Mouse (Mus musculus) CH12.LX (cell line): ENCODE data around the gene Xpc. TPM values are rescaled to one million over a fixed set of nuclear protein-coding genes. Genes with fewer than 3 reads are reported as not detected.

Experiments used
- DNase-seq: peaks from one replicate; pipeline ENCODE4 v3.0.0-alpha.2; 2013; ENCODE audit errors: extremely low read depth
- H3K27ac ChIP-seq: 2 replicates; pipeline ENCODE4 v1.5.1; 2012; ENCODE audit warnings: low read depth, mild to moderate bottlenecking, control low read depth, moderate library complexity; ENCODE audit not compliant: insufficient read depth
- H3K27me3 ChIP-seq: replicated peaks from 2 replicates; pipeline ENCODE3; 2012; ENCODE audit warnings: inconsistent platforms
- H3K36me3 ChIP-seq, 2 experiments: replicated peaks in 1 of 2; 2 replicates each; pipeline versions ENCODE3 to v1.6.1; 2012; ENCODE audit warnings: inconsistent platforms in 1 of 2, low read length in 1 of 2, mild to moderate bottlenecking in 1 of 2, mixed read lengths in 1 of 2, moderate library complexity in 1 of 2; ENCODE audit not compliant: control insufficient read depth in 1 of 2, insufficient read depth in 1 of 2
- H3K4me1 ChIP-seq, 2 experiments: 2 replicates each; pipeline ENCODE4 v1.6.1; 2012; ENCODE audit warnings: inconsistent platforms in 1 of 2, moderate library complexity in 1 of 2; ENCODE audit not compliant: insufficient read depth in 2 of 2, control insufficient read depth in 1 of 2
- H3K4me2 ChIP-seq: 2 replicates; pipeline ENCODE4 v1.6.1; 2012; ENCODE audit warnings: low read depth, mild to moderate bottlenecking, control low read depth; ENCODE audit not compliant: poor library complexity, insufficient read depth, severe bottlenecking
- H3K4me3 ChIP-seq, 3 experiments: fragments of 150-350 bp in 1 of 3; sonication (generic) in 1 of 3; replicated peaks in 1 of 3; 2 replicates each; pipeline versions ENCODE3 to v1.5.1; 2011 to 2012; ENCODE audit warnings: low read depth in 2 of 3, low read length in 2 of 3, mild to moderate bottlenecking in 2 of 3, moderate library complexity in 2 of 3, control low read depth in 1 of 3, improper control_type of control experiment in 1 of 3, inconsistent platforms in 1 of 3, mixed read lengths in 1 of 3; ENCODE audit not compliant: poor library complexity in 1 of 3
- H3K79me2 ChIP-seq: replicated peaks from 2 replicates; pipeline ENCODE4 v1.6.1; 2012; ENCODE audit warnings: mild to moderate bottlenecking, moderate library complexity; ENCODE audit not compliant: control insufficient read depth, poor library complexity, insufficient read depth, severe bottlenecking; ENCODE audit errors: extremely low read depth
- H3K9ac ChIP-seq: 2 replicates; pipeline ENCODE4 v1.6.1; 2012; ENCODE audit warnings: low read depth, mild to moderate bottlenecking, control low read depth, moderate library complexity; ENCODE audit not compliant: insufficient read depth
- H3K9me3 ChIP-seq: replicated peaks from 2 replicates; pipeline ENCODE3; 2012; ENCODE audit warnings: low read length, inconsistent platforms, mixed read lengths
- BHLHE40 ChIP-seq: IDR thresholded peaks from 2 replicates; pipeline ENCODE4 v1.6.1; 2011; ENCODE audit warnings: mild to moderate bottlenecking, low read depth, low read length, improper control_type of control experiment
- CHD1 ChIP-seq: IDR thresholded peaks from 2 replicates; pipeline ENCODE4 v1.6.1; 2012; ENCODE audit warnings: low read depth, low read length, improper control_type of control experiment, inconsistent platforms
- E2F4 ChIP-seq: IDR thresholded peaks from 2 replicates; pipeline ENCODE4 v1.6.1; 2011; ENCODE audit warnings: low read depth, low read length, improper control_type of control experiment; ENCODE audit not compliant: insufficient replicate concordance
- ETS1 ChIP-seq: conservative IDR thresholded peaks from 2 replicates; pipeline ENCODE4 v1.6.1; 2012; ENCODE audit warnings: low read depth, mild to moderate bottlenecking, inconsistent platforms, low read length, improper control_type of control experiment, moderate library complexity
- GABPA ChIP-seq: IDR thresholded peaks from 2 replicates; pipeline ENCODE4 v1.6.1; 2012; ENCODE audit warnings: low read depth, low read length, improper control_type of control experiment, inconsistent platforms; ENCODE audit not compliant: insufficient replicate concordance
- HCFC1 ChIP-seq: IDR thresholded peaks from 2 replicates; pipeline ENCODE4 v1.6.1; 2012; ENCODE audit warnings: low read depth, mild to moderate bottlenecking, inconsistent platforms, low read length, improper control_type of control experiment
- JUND ChIP-seq: conservative IDR thresholded peaks from 2 replicates; pipeline ENCODE4 v1.6.1; 2011; ENCODE audit warnings: low read depth, low read length, improper control_type of control experiment
- MEF2A ChIP-seq: IDR thresholded peaks from 2 replicates; pipeline ENCODE4 v1.6.1; 2014; ENCODE audit warnings: low read depth, mild to moderate bottlenecking, inconsistent platforms, low read length, improper control_type of control experiment, borderline replicate concordance
- MYC ChIP-seq: IDR thresholded peaks from 2 replicates; pipeline ENCODE4 v1.6.1; 2011; ENCODE audit warnings: low read depth, mild to moderate bottlenecking, improper control_type of control experiment, low read length
- NELFE ChIP-seq: IDR thresholded peaks from 2 replicates; pipeline ENCODE4 v1.6.1; 2011; ENCODE audit warnings: low read depth, low read length, improper control_type of control experiment
- PAX5 ChIP-seq: IDR thresholded peaks from 2 replicates; pipeline ENCODE4 v1.6.1; 2012; ENCODE audit warnings: low read length, inconsistent platforms, mixed read lengths
- POLR2A ChIP-seq: IDR thresholded peaks from 2 replicates; pipeline ENCODE4 v1.6.1; 2011; ENCODE audit warnings: low read depth, mild to moderate bottlenecking, improper control_type of control experiment, low read length
- POLR2AphosphoS2 ChIP-seq: IDR thresholded peaks from 2 replicates; pipeline ENCODE4 v1.6.1; 2011; ENCODE audit warnings: low read depth, low read length, improper control_type of control experiment
- RAD21 ChIP-seq: IDR thresholded peaks from 2 replicates; pipeline ENCODE4 v1.6.1; 2011; ENCODE audit warnings: low read depth, mild to moderate bottlenecking, low read length, improper control_type of control experiment, moderate library complexity
- RCOR1 ChIP-seq: conservative IDR thresholded peaks from 2 replicates; pipeline ENCODE4 v1.6.1; 2012; ENCODE audit warnings: low read depth, mild to moderate bottlenecking, inconsistent platforms, low read length, improper control_type of control experiment
- TBP ChIP-seq: conservative IDR thresholded peaks from 2 replicates; pipeline ENCODE4 v1.6.1; 2011; ENCODE audit warnings: low read depth, low read length, improper control_type of control experiment
- TCF12 ChIP-seq: IDR thresholded peaks from 2 replicates; pipeline ENCODE4 v1.6.1; 2014; ENCODE audit warnings: low read depth, mild to moderate bottlenecking, inconsistent platforms, low read length, improper control_type of control experiment
- USF1 ChIP-seq: IDR thresholded peaks from 2 replicates; pipeline ENCODE4 v1.6.1; 2014; ENCODE audit warnings: low read depth, mild to moderate bottlenecking, inconsistent platforms, low read length, improper control_type of control experiment
- USF2 ChIP-seq: conservative IDR thresholded peaks from 2 replicates; pipeline ENCODE4 v1.6.1; 2011; ENCODE audit warnings: low read depth, low read length, improper control_type of control experiment
- ZC3H11A ChIP-seq: IDR thresholded peaks from 2 replicates; pipeline ENCODE4 v1.6.1; 2012; ENCODE audit warnings: low read depth, mild to moderate bottlenecking, inconsistent platforms, low read length, improper control_type of control experiment
- ZKSCAN1 ChIP-seq: IDR thresholded peaks from 2 replicates; pipeline ENCODE4 v1.6.1; 2012; ENCODE audit warnings: low read depth, inconsistent platforms, low read length, improper control_type of control experiment, borderline replicate concordance
- ZNF384 ChIP-seq: IDR thresholded peaks from 2 replicates; pipeline ENCODE4 v1.6.1; 2012; ENCODE audit warnings: low read depth, low read length, improper control_type of control experiment, inconsistent platforms
- dilution Hi-C: fragments of 300-500 bp; cut with MboI; formaldehyde crosslinking; loops from 2 replicates; pipeline ENCODE4 v1.14.3; 2020; ENCODE audit warnings: low sequenced_read_pairs; ENCODE audit not compliant: extremely low pct_unique_long_range_greater_than_20kb, extremely low pct_ligation_motif_present
- in situ Hi-C: fragments of 300-500 bp; cut with MboI; formaldehyde crosslinking; loops from 3 replicates; pipeline ENCODE4 v1.14.3; 2019; ENCODE audit warnings: low sequenced_read_pairs, low pct_ligation_motif_present, low pct_unique_long_range_greater_than_20kb, mixed read lengths
- polyA plus RNA-seq: library from polyadenylated mRNA; unstranded; fragments of >175 nt; gene quantifications from 2 replicates; pipeline ENCODE4 v1.2.1, GENCODE M21; 2012; ENCODE audit warnings: low read depth; ENCODE audit not compliant: insufficient read length
- total RNA-seq, 2 experiments: library from RNA; depleted of rRNA; stranded (reverse); fragments of 300-350 nt in 1 of 2; fragments of >200 nt in 1 of 2; gene quantifications; 2 replicates each; pipeline ENCODE4 v1.2.3; 2012 to 2014

Gene Xpc
- total and polyA plus RNA-seq, 3 experiments = 7.8 to 11.7 (median 8.2) TPM

DNA sequence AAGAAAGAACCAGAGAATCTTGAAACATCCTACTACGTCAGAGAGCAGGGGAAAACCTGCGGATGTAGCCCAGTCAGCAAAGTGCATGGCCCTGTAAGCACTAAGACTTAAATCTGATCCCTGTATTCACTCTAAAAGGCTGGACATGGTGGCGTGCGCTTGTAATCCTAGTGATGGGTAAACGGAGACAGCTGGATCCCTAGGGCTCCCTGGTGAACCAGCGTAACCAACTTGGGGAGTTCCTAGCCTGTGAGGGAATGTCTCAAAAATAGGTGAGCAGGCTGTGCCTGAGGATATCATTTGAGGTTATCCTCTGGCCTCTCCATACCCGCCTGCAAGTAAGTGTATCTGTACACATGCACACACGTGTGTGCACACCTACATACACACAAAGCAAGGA is 15.0 kb upstream of the Xpc start:
- Histone ChIP-seq H3K79me2 (no peaks in the 10 kb centered on the region), H3K27me3 (no peaks in the 10 kb centered on the region), H3K4me2 (no peak overlapping the region), H3K9ac (no peak overlapping the region), H3K9me3 (no peaks in the 10 kb centered on the region), H3K4me3 (no peak overlapping the region), H3K36me3 (peaks cover 3 to 19% of the 10 kb centered on the region in 2 experiments), H3K4me1 (no peaks in the 10 kb centered on the region), H3K27ac (no peak overlapping the region)
- DNase-seq = no peak
- in situ Hi-C loops = loop anchor here (25.0 kb wide), 1 partner anchor 532 kb away; no protein-coding TSS in a partner anchor
- TF ChIP-seq PAX5 = no peak
- TF ChIP-seq POLR2AphosphoS2 = no peak
- TF ChIP-seq ZC3H11A = no peak
- TF ChIP-seq JUND = no peak
- no peak for TF ChIP-seq POLR2A
- TF ChIP-seq TCF12 = no peak
- dilution Hi-C loops = no loop called here

DNA sequence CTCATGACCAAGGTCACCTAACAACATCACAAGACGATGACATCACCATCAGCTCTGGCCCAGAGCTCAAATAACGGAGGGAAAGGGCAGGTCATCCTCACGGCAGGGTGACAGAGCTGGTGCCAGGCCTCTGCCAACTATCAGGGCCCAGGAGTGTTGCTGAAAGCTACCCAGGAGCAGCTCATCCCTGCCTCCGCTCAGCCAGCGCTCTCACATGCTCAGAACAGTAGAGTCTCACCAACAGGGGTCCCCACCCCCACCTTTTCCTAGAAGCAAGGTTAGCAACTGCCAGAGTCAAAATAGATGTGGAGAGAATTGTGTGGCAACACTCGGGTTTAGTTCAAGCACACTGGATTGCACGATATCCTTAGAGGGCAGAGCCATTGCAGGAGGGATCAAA is 12.6 kb upstream of the Xpc start:
- no peak overlapping the region for H3K4me2 ChIP-seq
- no peaks in the 10 kb centered on the region for H3K9me3 ChIP-seq
- DNase-seq = no peak
- H3K4me1 ChIP-seq = no peaks in the 10 kb centered on the region
- H3K9ac ChIP-seq = no peak overlapping the region
- no peak overlapping the region for H3K4me3 ChIP-seq
- no peaks in the 10 kb centered on the region for H3K79me2 ChIP-seq
- dilution Hi-C loops = no loop called here
- no peaks in the 10 kb centered on the region for H3K27me3 ChIP-seq
- in situ Hi-C loops = loop anchor here (25.0 kb wide), 1 partner anchor 534 kb away; no protein-coding TSS in a partner anchor
- peaks cover 8 to 44% of the 10 kb centered on the region in 2 experiments for H3K36me3 ChIP-seq
- H3K27ac ChIP-seq = no peak overlapping the region
- no peak for TF ChIP-seq RCOR1
- TF ChIP-seq ZC3H11A = no peak
- no peak for TF ChIP-seq GABPA
- TF ChIP-seq POLR2AphosphoS2 = no peak
- no peak for TF ChIP-seq CHD1
- TF ChIP-seq MEF2A = no peak
- TF ChIP-seq TCF12 = no peak
- TF ChIP-seq E2F4 = no peak
- no peak for TF ChIP-seq TBP
- TF ChIP-seq HCFC1 = no peak
- no peak for TF ChIP-seq ZNF384
- TF ChIP-seq ETS1 = no peak
- no peak for TF ChIP-seq NELFE
- no peak for TF ChIP-seq MYC
- no peak for TF ChIP-seq USF2
- no peak for TF ChIP-seq BHLHE40
- TF ChIP-seq RAD21 = no peak
- TF ChIP-seq ZKSCAN1 = no peak
- no peak for TF ChIP-seq USF1
